Mouse (Mus musculus) cortical plate, adult 2 months (tissue): ENCODE data around the gene Hist3h2a. TPM values are rescaled to one million over a fixed set of nuclear protein-coding genes. Genes with fewer than 3 reads are reported as not detected.

Experiments
- H3K27ac ChIP-seq: fragments of 200-500 bp; 2 replicates; pipeline ENCODE4 v1.5.1; 2012; ENCODE audit warnings: low read length, control low read depth, inconsistent platforms; ENCODE audit not compliant: insufficient read depth
- H3K4me1 ChIP-seq: fragments of 200-500 bp; 2 replicates; pipeline ENCODE4 v1.6.1; 2011; ENCODE audit warnings: low read length; ENCODE audit not compliant: control insufficient read depth, insufficient read depth
- H3K4me3 ChIP-seq: fragments of 200-500 bp; 2 replicates; pipeline ENCODE4 v1.5.1; 2011; ENCODE audit warnings: mild to moderate bottlenecking, low read length, control low read depth; ENCODE audit not compliant: insufficient read depth
- CTCF ChIP-seq: fragments of 200-500 bp; IDR thresholded peaks from 2 replicates; pipeline ENCODE4 v1.5.1; 2011; ENCODE audit warnings: mild to moderate bottlenecking, control low read depth, low read length; ENCODE audit not compliant: insufficient read depth; ENCODE audit errors: extremely low read depth
- POLR2A ChIP-seq: fragments of 200-500 bp; IDR thresholded peaks from 2 replicates; pipeline ENCODE4 v1.6.1; 2011; ENCODE audit warnings: mild to moderate bottlenecking, low read length, control low read depth; ENCODE audit not compliant: insufficient read depth; ENCODE audit errors: extremely low read depth
- polyA plus RNA-seq: library from polyadenylated mRNA; depleted of rRNA; stranded (reverse); fragments of >200 nt; gene quantifications from 2 replicates; pipeline ENCODE4 v1.2.3, GENCODE M21; 2012

Hist3h2a gene
- polyA plus RNA-seq, 1 experiment = 40.1 TPM

DNA sequence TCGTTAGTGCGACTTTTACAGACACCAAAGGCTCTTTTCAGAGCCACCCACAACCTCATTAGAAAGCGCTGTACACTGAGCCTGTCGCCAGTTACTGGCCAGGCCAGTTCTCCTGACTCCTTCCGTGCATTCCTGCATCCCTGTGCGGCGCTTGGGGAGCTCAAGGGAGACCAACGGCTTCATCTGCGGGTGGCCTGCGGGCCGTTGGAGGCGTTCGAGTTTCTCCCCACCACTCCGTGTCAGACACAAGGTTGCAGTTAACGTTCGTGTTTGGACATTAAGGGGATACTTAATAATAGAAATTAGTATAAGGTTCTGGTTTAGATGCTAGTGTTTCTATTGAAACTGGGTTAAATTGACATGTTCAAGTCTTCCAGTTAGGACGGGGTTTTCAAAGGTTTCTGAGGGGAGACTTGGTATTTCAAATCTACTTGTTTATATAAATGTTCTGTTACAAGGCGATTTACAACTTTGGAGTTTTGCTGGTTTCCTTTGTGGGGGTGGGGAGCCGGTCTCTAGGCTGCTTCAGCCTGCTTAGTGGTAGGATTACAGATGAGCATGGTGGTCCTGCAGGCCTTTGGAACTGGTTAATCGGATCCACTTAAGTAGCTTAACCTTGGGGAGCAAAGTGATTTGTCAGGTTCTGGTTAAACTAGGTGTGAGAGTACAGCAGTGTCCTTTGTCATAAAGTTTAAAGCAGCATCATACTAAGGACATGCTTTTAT, 820 bp downstream of the Hist3h2a start:
- H3K4me3 ChIP-seq = peak overlapping the region; percentile 76
- peak overlapping the region; percentile 95 for H3K27ac ChIP-seq
- TF ChIP-seq POLR2A (no peak), CTCF (no peak)
- peaks cover 4% of the 10 kb centered on the region; the same call in 1 of the 2 replicates for H3K4me1 ChIP-seq

DNA sequence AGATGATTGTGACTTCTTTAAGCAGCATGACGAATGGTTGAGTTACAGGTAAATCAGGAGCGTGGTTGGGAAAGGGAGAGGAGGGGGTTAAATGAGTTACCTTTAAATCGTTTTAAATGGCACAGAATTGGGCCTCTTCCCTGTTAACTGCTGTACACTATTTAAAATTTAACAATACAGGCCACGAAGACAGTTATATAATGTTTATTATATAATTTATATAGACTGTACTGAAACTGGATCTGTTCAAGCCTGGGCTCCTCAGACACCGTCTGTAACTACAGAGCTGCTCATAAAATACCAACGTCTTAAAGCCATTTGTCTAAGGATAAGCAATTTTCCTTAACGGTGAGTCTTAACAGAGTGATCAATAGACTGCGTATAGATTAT, 1.4 kb downstream of the Hist3h2a start:
- H3K27ac ChIP-seq = no peak overlapping the region

GRCm38 (mm10) chr11:58957226-58957914, 2.9 kb downstream of the Hist3h2a start:
- TF ChIP-seq CTCF (no peak), POLR2A (no peak)
- H3K27ac ChIP-seq = 0 out of 2 replicates have a peak overlapping the region, but pooled peaks have one; percentile 20
- peaks cover 4% of the 10 kb centered on the region; the same call in 1 of the 2 replicates for H3K4me1 ChIP-seq
- peak overlapping the region; percentile 76 for H3K4me3 ChIP-seq

More for the DNA sequence above, 1.4 kb downstream of the Hist3h2a start:
- TF ChIP-seq CTCF = no peak
- no peak for TF ChIP-seq POLR2A
- Histone ChIP-seq H3K4me3 (peak overlapping the region; percentile 76), H3K4me1 (peaks cover 4% of the 10 kb centered on the region; the same call in 1 of the 2 replicates)

DNA sequence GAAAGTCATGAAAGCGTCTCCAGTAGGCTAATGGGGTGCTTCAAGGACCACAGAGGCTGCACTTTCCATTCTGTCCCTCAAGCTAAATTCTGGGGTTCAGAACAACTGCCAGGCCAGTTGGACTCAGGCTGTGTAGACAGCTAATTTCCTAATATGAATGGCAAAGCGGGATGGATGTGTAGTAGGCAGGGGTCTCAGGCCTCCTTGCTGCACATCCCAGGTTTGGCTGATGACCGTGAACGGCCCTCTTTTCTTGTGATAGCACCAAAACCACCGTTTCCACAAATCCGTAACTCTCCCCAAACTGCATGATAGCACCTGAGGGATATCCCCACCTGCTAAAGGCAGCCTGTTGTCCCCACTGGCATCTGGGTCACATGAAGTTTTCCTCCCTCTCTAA, 4.1 kb downstream of the Hist3h2a start:
- Histone ChIP-seq H3K4me1 (peaks cover 4% of the 10 kb centered on the region; the same call in 1 of the 2 replicates), H3K4me3 (no peak overlapping the region; the same call in 1 of the 2 replicates), H3K27ac (no peak overlapping the region)
- TF ChIP-seq POLR2A (no peak), CTCF (no peak)

DNA sequence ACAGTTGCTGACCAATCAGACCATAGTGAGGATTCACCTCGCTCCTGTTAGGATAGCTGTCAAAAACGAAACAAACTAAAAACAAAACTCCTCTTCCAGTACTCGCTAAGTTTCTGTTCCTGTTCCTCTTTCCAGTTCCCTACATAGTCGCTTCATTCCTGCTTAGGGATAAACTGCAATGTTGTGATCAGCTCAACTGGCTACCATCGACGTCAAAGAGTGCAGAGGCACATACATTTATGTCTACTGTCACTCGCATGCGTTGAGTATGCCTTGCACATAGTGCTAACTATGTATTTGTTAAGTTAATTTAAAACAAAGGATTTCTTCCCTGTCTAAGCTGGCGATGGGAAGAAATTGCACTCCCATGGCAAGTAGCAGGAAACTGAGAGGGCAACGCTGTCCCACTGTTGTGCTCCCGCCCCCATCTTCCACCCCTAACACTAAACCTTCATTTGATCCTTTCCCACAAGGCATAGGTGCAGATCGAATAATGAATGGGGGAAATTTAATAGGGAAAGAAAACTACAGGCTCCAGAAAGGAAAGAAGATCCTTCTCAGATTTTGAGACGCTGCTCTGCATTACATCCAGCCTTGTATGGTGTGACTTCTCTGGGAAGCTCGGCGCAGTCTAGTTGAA, 4.8 kb downstream of the Hist3h2a start:
- Histone ChIP-seq H3K27ac (no peak overlapping the region), H3K4me1 (peaks cover 4% of the 10 kb centered on the region; the same call in 1 of the 2 replicates)
- TF ChIP-seq CTCF = no peak
- no peak for TF ChIP-seq POLR2A

DNA sequence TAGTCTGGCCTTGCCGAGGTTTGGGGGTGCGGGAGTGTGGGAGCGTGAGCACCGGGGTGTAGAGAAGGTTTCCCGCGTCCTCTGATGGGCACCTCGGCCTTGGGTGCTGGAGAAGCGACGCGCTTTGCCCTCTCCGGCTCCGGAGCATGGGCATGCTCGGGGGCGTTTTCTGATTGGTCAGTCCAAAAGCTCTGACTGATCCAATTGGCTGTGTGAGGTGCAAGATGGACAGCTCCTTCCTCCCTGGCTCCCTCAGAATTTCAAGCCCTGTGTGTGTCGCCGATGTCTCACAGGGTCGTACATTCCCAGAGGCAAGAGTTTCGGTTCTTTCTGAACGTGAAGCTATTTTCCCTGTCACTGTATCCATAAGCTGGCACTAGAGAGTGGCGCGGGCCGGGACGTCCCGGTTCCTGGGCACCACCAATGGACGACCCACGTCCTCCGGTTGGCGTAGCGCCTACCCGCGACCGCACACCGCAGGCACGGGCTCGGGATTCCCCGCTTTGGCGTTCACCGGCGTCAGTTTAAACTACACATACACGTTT, 5.5 kb downstream of the Hist3h2a start:
- Histone ChIP-seq H3K4me1 (peaks cover 4% of the 10 kb centered on the region; the same call in 1 of the 2 replicates), H3K27ac (no peak overlapping the region), H3K4me3 (peak overlapping the region; percentile 43)
- TF ChIP-seq POLR2A (peak; percentile 43), CTCF (peak; percentile 11; the same call in 1 of the 2 replicates)

More for the DNA sequence above, 4.8 kb downstream of the Hist3h2a start:
- H3K4me3 ChIP-seq = peak overlapping the region; percentile 43; the same call in 1 of the 2 replicates

GRCm38 (mm10) chr11:58961364-58962177, 7.1 kb downstream of the Hist3h2a start:
- TF ChIP-seq POLR2A (no peak; the same call in 1 of the 2 replicates), CTCF (no peak)
- Histone ChIP-seq H3K27ac (no peak overlapping the region), H3K4me1 (peaks cover 4% of the 10 kb centered on the region; the same call in 1 of the 2 replicates), H3K4me3 (no peak overlapping the region)

DNA sequence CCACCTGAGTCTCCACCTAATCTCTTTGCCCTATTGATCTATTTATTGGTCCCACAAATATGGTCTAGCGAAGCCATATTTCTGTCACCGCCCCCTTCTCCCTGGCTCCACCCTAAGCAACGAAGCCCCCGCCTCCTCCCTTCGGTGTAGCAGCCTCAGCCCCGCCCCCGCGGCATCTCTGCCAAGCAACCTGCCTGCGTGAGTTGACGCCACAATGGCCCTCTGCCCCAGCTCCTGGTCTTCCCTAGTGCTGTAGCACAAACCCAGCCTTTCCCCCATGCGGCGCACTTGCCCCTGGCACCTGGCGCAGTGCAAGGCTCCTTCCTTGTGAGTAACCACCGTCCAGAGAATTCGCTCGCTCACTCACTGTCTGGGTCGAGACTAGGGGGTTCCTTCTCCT, 9.1 kb downstream of the Hist3h2a start:
- no peak overlapping the region for H3K4me3 ChIP-seq
- no peak overlapping the region for H3K27ac ChIP-seq
- peaks cover 4% of the 10 kb centered on the region; the same call in 1 of the 2 replicates for H3K4me1 ChIP-seq
- TF ChIP-seq CTCF = no peak
- TF ChIP-seq POLR2A = no peak

- no peak for TF ChIP-seq CTCF
- no peak for TF ChIP-seq POLR2A
- Histone ChIP-seq H3K4me3 (no peak overlapping the region), H3K27ac (no peak overlapping the region), H3K4me1 (peaks cover 3% of the 10 kb centered on the region; the same call in 1 of the 2 replicates)
Observed at GRCm38 (mm10) chr11:58964216-58964615, 9.7 kb downstream of the Hist3h2a start.
